Mouse (Mus musculus) central nervous system, embryonic 18 days (tissue): Measurements from ENCODE around the gene Prrg1. TPM values are rescaled to one million over a fixed set of nuclear protein-coding genes. Genes with fewer than 3 reads are reported as not detected.

Experiments
- polyA plus RNA-seq: library from polyadenylated mRNA; depleted of rRNA; stranded (reverse); fragments of >200 nt; gene quantifications from 2 replicates; pipeline ENCODE4 v1.2.3, GENCODE M21; 2012; rRNA removed

Gene Prrg1
- polyA plus RNA-seq = 3.8 and 4.5 TPM in 2 replicates

DNA sequence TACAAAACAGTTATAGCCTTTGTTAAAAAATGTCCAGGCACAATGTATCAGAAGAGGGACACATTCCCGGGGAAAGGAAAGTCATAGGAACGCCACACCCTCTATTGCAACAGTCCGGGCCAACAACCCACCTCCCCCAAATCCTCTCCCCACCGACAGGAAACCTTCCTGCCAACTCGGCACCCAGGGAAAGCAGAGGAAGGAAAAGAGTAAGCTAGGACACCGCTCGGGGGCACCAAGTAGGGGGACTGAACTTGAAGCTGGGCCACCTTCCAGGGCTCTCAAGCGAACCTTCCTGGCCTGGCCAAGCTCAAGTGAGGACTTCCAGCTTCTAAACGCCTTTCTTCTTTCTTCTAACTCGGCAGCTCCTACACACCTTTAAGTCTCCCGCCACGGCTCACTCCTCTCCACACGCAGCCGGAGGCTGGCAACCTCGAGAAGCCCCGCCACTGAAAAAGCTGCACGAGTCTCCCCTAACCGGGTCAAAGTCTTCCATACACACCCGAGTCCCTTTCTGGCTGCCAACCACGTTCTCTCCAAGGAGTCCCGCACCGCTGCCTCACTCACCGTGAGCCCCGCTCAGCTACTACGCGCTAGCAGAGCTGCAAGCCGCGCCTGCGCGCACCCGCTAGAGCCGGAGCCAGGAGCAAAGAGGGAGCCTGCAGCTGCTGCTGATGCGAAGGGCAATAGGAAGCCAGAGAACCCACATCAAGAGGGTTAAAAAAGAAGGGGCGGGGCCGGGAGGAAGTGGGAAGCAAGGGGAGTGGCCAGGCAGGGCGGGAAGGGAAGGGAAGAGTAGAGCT, at the start of gene Prrg1:
TSS of gene Prrg1 (minus strand) at position 695 of the 803 bp plus-strand sequence.

Other genes with a start within 250 kb of the Prrg1 start
- gene 4930480E11Rik, start 214.3 kb downstream of the Prrg1 start, polyA plus RNA-seq = not detected in 2 replicates
- gene Fam47c, start 153.9 kb upstream of the Prrg1 start, polyA plus RNA-seq = not detected in 2 replicates